Mouse (Mus musculus) heart, embryonic 10.5 days (tissue): ENCODE data around the gene Cyld. TPM values are rescaled to one million over a fixed set of nuclear protein-coding genes. Genes with fewer than 3 reads are reported as not detected.

Experiments used
- polyA plus RNA-seq: library from polyadenylated mRNA; unstranded; fragments of >200 nt; fragmentation: Nextera tagmentation; extraction: Ambion mirVana; gene quantifications from 2 replicates; pipeline ENCODE4 v1.2.1, GENCODE M21; 2016

The Cyld gene
- polyA plus RNA-seq, 1 experiment from 2014 or later: 8.9 TPM

Other genes starting within 250 kb of the Cyld start
- gene Nkd1, start 175.7 kb upstream of the Cyld start, polyA plus RNA-seq: 21.9 and 38.0 TPM in 2 replicates
- gene Snx20, start 60.9 kb upstream of the Cyld start, polyA plus RNA-seq: 0.59 and 1.3 TPM in 2 replicates
- 0.08 and 0.11 TPM in 2 replicates for gene Nod2, start 49.7 kb upstream of the Cyld start, polyA plus RNA-seq